ENCODE assay signal across 10 mouse cellular contexts in genomic region chr17:30389686-30390085, GRCm38 (mm10).
DNase-seq lines count a peak whose midpoint lies in the region; ATAC-seq lines count a peak whose summit lies in the region.
"Had no signal": no experiment of that assay in that cellular context is flagged by ENCODE, and none has a peak within 500 bp of the region (broad histone marks: within the 10 kb centered on the region; RNA-seq: fewer than 3 reads in every experiment).

No protein-coding gene starts in this region.

- no peak overlapping the region for H3K27ac ChIP-seq in hindbrain, embryonic 11.5 days (ENCODE audit: low read depth, low read length)
- H3K27ac ChIP-seq in hindbrain, embryonic 14.5 days, result no peak overlapping the region
- no peak overlapping the region for H3K27ac ChIP-seq in hindbrain, embryonic 16.5 days (ENCODE audit: low read depth, low read length)
- H3K27ac ChIP-seq: neural tube, embryonic 13.5 days had no signal

- H3K36me3 ChIP-seq in hindbrain, embryonic 11.5 days (ENCODE audit: control insufficient read depth, insufficient read depth, low read length), result no peaks in the 10 kb centered on the region
- no peaks in the 10 kb centered on the region for H3K36me3 ChIP-seq in hindbrain, embryonic 14.5 days (replicated peaks; ENCODE audit: control insufficient read depth, insufficient read depth)
- H3K36me3 ChIP-seq in hindbrain, embryonic 16.5 days (ENCODE audit: control insufficient read depth, insufficient read depth, low read length), result no peaks in the 10 kb centered on the region
- H3K36me3 ChIP-seq: neural tube, embryonic 13.5 days had no signal

- H3K4me3 ChIP-seq in hindbrain, embryonic 11.5 days (ENCODE audit: low read depth, low read length), result no peak overlapping the region
- H3K4me3 ChIP-seq in hindbrain, embryonic 14.5 days (replicated peaks; ENCODE audit: low read length), result no peak overlapping the region
- H3K4me3 ChIP-seq in hindbrain, embryonic 16.5 days (ENCODE audit: low read length), result no peak overlapping the region
- H3K4me3 ChIP-seq: neural tube, embryonic 13.5 days had no signal

- no peaks in the 10 kb centered on the region for H3K27me3 ChIP-seq in hindbrain, embryonic 11.5 days (ENCODE audit: control insufficient read depth, insufficient read depth, low read length)
- no peaks in the 10 kb centered on the region for H3K27me3 ChIP-seq in hindbrain, embryonic 14.5 days (ENCODE audit: control insufficient read depth, insufficient read depth, low read length)
- H3K27me3 ChIP-seq in hindbrain, embryonic 16.5 days (replicated peaks; ENCODE audit: control insufficient read depth, insufficient read depth, low read length), result no peaks in the 10 kb centered on the region
- H3K27me3 ChIP-seq: neural tube, embryonic 13.5 days had no signal

- H3K4me1 ChIP-seq in hindbrain, embryonic 11.5 days (replicated peaks; ENCODE audit: control insufficient read depth, insufficient read depth, low read length), result no peaks in the 10 kb centered on the region
- H3K4me1 ChIP-seq in hindbrain, embryonic 14.5 days (replicated peaks; ENCODE audit: control insufficient read depth, insufficient read depth, low read length), result peaks cover 6% of the 10 kb centered on the region
- H3K4me1 ChIP-seq in hindbrain, embryonic 16.5 days (ENCODE audit: control insufficient read depth, insufficient read depth, low read depth, low read length), result peaks cover 8% of the 10 kb centered on the region

- peak; percentile 22 for DNase-seq in hindbrain, embryonic 11.5 days (ENCODE audit: low spot score)
- DNase-seq in hindbrain, embryonic 14.5 days (ENCODE audit: low spot score), result no peak
- peak; percentile 63 for DNase-seq in 3T3-L1 (ENCODE audit: low read depth, low spot score)
- DNase-seq in ZHBTc4 (ENCODE audit: low read depth, low spot score), result peak; percentile 68
- DNase-seq in kidney, postnatal 14 days, result peak; percentile 45
- no peak for DNase-seq in cerebellum, postnatal 36 days
- no peak for DNase-seq in left cerebral cortex, adult 11 months (ENCODE audit: low spot score)
- DNase-seq: lung, adult 18-20 months had no signal

- no peak overlapping the region for H3K9ac ChIP-seq in hindbrain, embryonic 11.5 days (ENCODE audit: low read depth, low read length)
- no peak overlapping the region for H3K9ac ChIP-seq in hindbrain, embryonic 14.5 days
- H3K9ac ChIP-seq in hindbrain, embryonic 16.5 days (ENCODE audit: low read depth, low read length), result no peak overlapping the region
- H3K9ac ChIP-seq: neural tube, embryonic 13.5 days had no signal

- H3K9me3 ChIP-seq in hindbrain, embryonic 11.5 days (ENCODE audit: control insufficient read depth, low read length), result no peaks in the 10 kb centered on the region
- no peaks in the 10 kb centered on the region for H3K9me3 ChIP-seq in hindbrain, embryonic 14.5 days (ENCODE audit: control insufficient read depth, low read length)
- H3K9me3 ChIP-seq in hindbrain, embryonic 16.5 days (ENCODE audit: control insufficient read depth, low read length), result no peaks in the 10 kb centered on the region
- H3K9me3 ChIP-seq: neural tube, embryonic 13.5 days had no signal

- ATAC-seq in hindbrain, embryonic 11.5 days (ENCODE audit: low FRiP score), result no peak
- ATAC-seq in hindbrain, embryonic 14.5 days (ENCODE audit: low FRiP score), result no peak
- no peak for ATAC-seq in hindbrain, embryonic 16.5 days

- H3K4me2 ChIP-seq in hindbrain, embryonic 11.5 days (replicated peaks; ENCODE audit: low read depth, low read length), result no peak overlapping the region
- no peak overlapping the region for H3K4me2 ChIP-seq in hindbrain, embryonic 14.5 days (replicated peaks)
- H3K4me2 ChIP-seq in hindbrain, embryonic 16.5 days (ENCODE audit: low read length), result no peak overlapping the region
- H3K4me2 ChIP-seq: neural tube, embryonic 13.5 days had no signal

Comparison
In these comparisons a context has a peak if more than half of its experiments do, and no peak if none do; other contexts are left out.
1. DNase-seq: peak in hindbrain, embryonic 11.5 days (single experiment), 3T3-L1 (single experiment), ZHBTc4 (single experiment) and kidney, postnatal 14 days (single experiment); none in hindbrain, embryonic 14.5 days (single experiment), cerebellum, postnatal 36 days (0 of 2) and left cerebral cortex, adult 11 months (single experiment).